Mouse (Mus musculus) liver, postnatal 0 days (tissue): Measurements from ENCODE around the gene Cox6a1. TPM values are rescaled to one million over a fixed set of nuclear protein-coding genes. Genes with fewer than 3 reads are reported as not detected.
"Not testable (repeated sequence)": the region's sequence is repeated elsewhere in the genome, so short reads cannot be mapped to it uniquely, and the experiment has no call there.

ENCODE experiments used
- ATAC-seq: fragments of 200-750 bp; cut with Nextera tagmentation; 2 replicates; pipeline ENCODE4 v1.8.0; 2017; ENCODE audit warnings: mild to moderate bottlenecking, moderate library complexity
- DNase-seq: peaks from one replicate; pipeline ENCODE4 v3.0.0-alpha.2; 2016
- H3K27ac ChIP-seq: fragments of 300-500 bp; sonication (generic); 2 replicates; pipeline ENCODE4 v1.5.1; 2014; ENCODE audit warnings: antibody characterized with exemption, moderate library complexity, mild to moderate bottlenecking, low read depth
- H3K27me3 ChIP-seq: fragments of 300-500 bp; sonication (generic); 2 replicates; pipeline ENCODE4 v1.6.1; 2014; ENCODE audit warnings: low read length, control low read depth, mixed read lengths; ENCODE audit not compliant: insufficient read depth
- H3K36me3 ChIP-seq: fragments of 300-500 bp; sonication (generic); replicated peaks from 2 replicates; pipeline ENCODE4 v1.6.1; 2014; ENCODE audit warnings: mild to moderate bottlenecking, control low read depth, low read length, moderate library complexity, mixed read lengths; ENCODE audit not compliant: insufficient read depth
- H3K4me1 ChIP-seq: fragments of 300-500 bp; sonication (generic); 2 replicates; pipeline ENCODE4 v1.6.1; 2014; ENCODE audit warnings: antibody characterized with exemption, mild to moderate bottlenecking, control low read depth; ENCODE audit not compliant: insufficient read depth
- H3K4me2 ChIP-seq: fragments of 300-500 bp; sonication (generic); 2 replicates; pipeline ENCODE4 v1.6.1; 2014; ENCODE audit warnings: low read depth, mild to moderate bottlenecking, low read length, moderate library complexity, mixed read lengths
- H3K4me3 ChIP-seq: fragments of 300-500 bp; sonication (generic); 2 replicates; pipeline ENCODE4 v1.5.1; 2014; ENCODE audit warnings: low read depth, low read length
- H3K9ac ChIP-seq: fragments of 300-500 bp; sonication (generic); replicated peaks from 2 replicates; pipeline ENCODE4 v1.6.1; 2014; ENCODE audit warnings: mild to moderate bottlenecking, moderate library complexity
- H3K9me3 ChIP-seq: fragments of 300-500 bp; sonication (generic); 2 replicates; pipeline ENCODE4 v1.6.1; 2016; ENCODE audit warnings: mild to moderate bottlenecking, control low read depth, low read length, mixed read lengths
- CTCF ChIP-seq: sonication (generic); IDR thresholded peaks from 2 replicates; pipeline ENCODE4 v1.5.1; 2016; ENCODE audit warnings: antibody characterized with exemption, low read depth
- EP300 ChIP-seq: IDR thresholded peaks from 2 replicates; pipeline ENCODE4 v1.6.1; 2016; ENCODE audit warnings: antibody characterized with exemption, low read depth, mild to moderate bottlenecking
- WGBS: fragments of 180-500 bp; shearing (Covaris S2); extraction: QIAGEN DNeasy Blood & Tissue Kit; methylation state at CpG from one replicate; pipeline ENCODE4 v1.1.7; 2014; ENCODE audit not compliant: insufficient replicate concordance; 5-methylcytosine and 5-hydroxymethylcytosine counted together
- polyA plus RNA-seq: library from polyadenylated mRNA; unstranded; fragments of >200 nt; fragmentation: Nextera tagmentation; extraction: Ambion mirVana; gene quantifications from 2 replicates; pipeline ENCODE4 v1.2.1, GENCODE M21; 2015

The Cox6a1 gene
- polyA plus RNA-seq, 1 experiment from 2014 or later: 952 TPM

- 47% methylated on average over 8 of the region's 9 CpGs for WGBS
- Histone ChIP-seq H3K36me3 (no peaks in the 10 kb centered on the region), H3K4me1 (no peaks in the 10 kb centered on the region), H3K4me2 (no peak overlapping the region), H3K27ac (no peak overlapping the region), H3K9ac (no peak overlapping the region), H3K9me3 (no peaks in the 10 kb centered on the region), H3K27me3 (peaks cover 14% of the 10 kb centered on the region; the same call in 1 of the 2 replicates), H3K4me3 (no peak overlapping the region)
- no peak for DNase-seq
- TF ChIP-seq EP300 (no peak), CTCF (no peak)
- no peak for ATAC-seq
Measured at GRCm38 (mm10) chr5:115391935-115392334, 43.2 kb upstream of the Cox6a1 start.

- not testable (repeated sequence) for H3K27ac ChIP-seq, H3K36me3 ChIP-seq, H3K9me3 ChIP-seq, H3K27me3 ChIP-seq, H3K9ac ChIP-seq, H3K4me1 ChIP-seq, H3K4me2 ChIP-seq, H3K4me3 ChIP-seq, ATAC-seq, DNase-seq
- WGBS: 60% methylated on average over 2 of the region's 2 CpGs
Measured at GRCm38 (mm10) chr5:115378882-115379281, 30.1 kb upstream of the Cox6a1 start.

DNA sequence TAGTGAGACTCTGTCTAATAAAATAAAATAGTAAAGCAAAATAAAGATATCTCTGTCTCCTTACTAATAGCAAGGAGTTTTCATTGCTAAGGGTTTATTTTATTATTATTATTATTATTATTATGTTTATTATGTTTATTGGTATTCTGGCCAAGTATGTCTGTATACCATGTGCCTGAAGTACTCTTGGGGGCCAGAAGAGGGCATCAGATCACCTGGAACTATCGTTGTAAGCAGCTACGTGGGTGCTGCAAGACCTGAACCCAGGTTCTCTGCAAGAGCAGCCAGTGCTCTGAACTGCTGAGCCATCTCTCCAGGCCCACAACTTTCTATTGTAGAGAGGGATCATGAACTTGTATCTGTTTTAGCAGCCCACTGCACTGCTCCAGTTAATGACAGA lies 26.7 kb upstream of the Cox6a1 start:
- Histone ChIP-seq H3K9ac (no peak overlapping the region), H3K4me2 (no peak overlapping the region), H3K27ac (no peak overlapping the region), H3K27me3 (peaks cover 14% of the 10 kb centered on the region; the same call in 1 of the 2 replicates), H3K36me3 (no peaks in the 10 kb centered on the region), H3K4me1 (no peaks in the 10 kb centered on the region), H3K9me3 (no peaks in the 10 kb centered on the region), H3K4me3 (no peak overlapping the region)
- no peak for TF ChIP-seq EP300
- TF ChIP-seq CTCF: peak; percentile 29; the same call in 1 of the 2 replicates
- ATAC-seq (no peak), DNase-seq (no peak)
- WGBS: 50% methylated on average over 2 of the region's 2 CpGs

DNA sequence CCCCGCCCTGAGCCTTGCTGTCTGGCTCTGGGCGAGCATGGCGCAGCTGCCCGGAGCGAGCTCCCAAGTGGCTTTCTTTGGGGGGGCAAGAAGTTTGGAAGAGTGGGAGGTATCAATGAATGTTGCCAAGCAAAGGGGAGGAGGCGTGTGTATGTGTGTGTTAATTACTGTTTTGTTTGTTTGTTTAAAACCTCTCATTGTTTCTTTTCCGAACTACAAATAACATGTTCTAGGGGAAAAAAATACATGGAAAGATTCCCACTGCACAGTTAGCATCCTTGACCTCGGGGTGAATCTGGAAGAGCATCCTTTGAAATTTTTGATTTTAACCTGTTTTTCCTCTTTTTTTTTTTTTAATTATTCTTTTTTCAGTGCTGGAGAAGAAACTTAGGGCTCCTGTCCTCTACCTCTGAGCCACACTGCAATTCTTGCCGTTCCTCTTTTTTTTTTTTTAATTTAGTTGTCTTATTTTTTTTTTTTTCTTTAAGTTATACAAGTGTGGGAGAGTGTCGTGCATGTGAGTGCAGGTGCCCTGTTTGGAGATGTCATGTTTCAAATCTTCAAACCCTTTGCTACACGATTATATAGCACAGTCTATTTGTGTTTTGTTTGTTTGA lies 25.5 kb upstream of the Cox6a1 start:
- ATAC-seq (no peak), DNase-seq (no peak)
- H3K4me1 ChIP-seq: no peaks in the 10 kb centered on the region
- 31% methylated on average over 11 of the region's 11 CpGs for WGBS
- TF ChIP-seq EP300 (no peak), CTCF (no peak)
- H3K27me3 ChIP-seq: peaks cover 14% of the 10 kb centered on the region; the same call in 1 of the 2 replicates
- H3K27ac ChIP-seq: no peak overlapping the region
- H3K9ac ChIP-seq: no peak overlapping the region
- H3K4me2 ChIP-seq: no peak overlapping the region
- H3K9me3 ChIP-seq: no peaks in the 10 kb centered on the region
- no peak overlapping the region for H3K4me3 ChIP-seq
- H3K36me3 ChIP-seq: no peaks in the 10 kb centered on the region

DNA sequence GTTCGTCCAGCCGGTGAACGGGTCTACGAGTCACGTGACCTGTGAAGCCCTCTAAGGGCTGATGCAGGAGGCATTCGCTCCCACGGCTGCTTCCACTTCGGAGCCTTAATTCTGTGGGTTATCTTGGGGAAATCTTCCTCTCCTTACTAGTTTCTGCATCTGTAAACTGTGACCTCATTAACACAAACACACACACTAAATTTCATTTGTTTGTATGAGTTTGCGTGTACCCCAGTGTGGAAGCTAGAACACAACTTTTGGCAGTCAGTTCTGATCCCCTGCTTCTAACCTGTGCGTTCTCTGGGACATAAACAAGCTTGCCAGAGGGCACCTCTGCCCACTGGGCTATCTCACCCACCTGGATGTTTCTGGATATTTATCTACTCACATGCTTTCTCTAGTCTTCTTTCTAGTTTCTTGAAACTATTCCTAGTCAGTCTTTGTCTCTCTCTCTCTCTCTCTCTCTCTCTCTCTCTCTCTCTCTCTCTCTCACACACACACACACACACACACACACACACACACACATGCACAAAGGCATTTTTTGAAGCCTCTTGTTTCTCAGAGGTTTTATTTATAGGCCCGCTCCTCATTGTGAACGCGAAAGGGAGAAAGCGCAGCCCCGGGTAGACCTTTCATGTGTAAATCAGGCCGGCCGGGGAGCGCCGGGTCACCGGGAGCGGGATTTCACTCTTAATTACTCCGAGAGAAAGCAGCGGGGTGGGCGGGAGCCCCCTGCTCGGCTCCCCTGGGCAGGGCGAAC lies 24.8 kb upstream of the Cox6a1 start:
- no peak overlapping the region for H3K4me3 ChIP-seq
- no peaks in the 10 kb centered on the region for H3K4me1 ChIP-seq
- no peak overlapping the region for H3K9ac ChIP-seq
- H3K36me3 ChIP-seq: no peaks in the 10 kb centered on the region
- no peak for DNase-seq
- H3K27me3 ChIP-seq: peaks cover 14% of the 10 kb centered on the region; the same call in 1 of the 2 replicates
- H3K9me3 ChIP-seq: no peaks in the 10 kb centered on the region
- no peak overlapping the region for H3K4me2 ChIP-seq
- H3K27ac ChIP-seq: no peak overlapping the region
- no peak for ATAC-seq
- WGBS: 28% methylated on average over 26 of the region's 26 CpGs
- TF ChIP-seq EP300 (no peak), CTCF (no peak)

DNA sequence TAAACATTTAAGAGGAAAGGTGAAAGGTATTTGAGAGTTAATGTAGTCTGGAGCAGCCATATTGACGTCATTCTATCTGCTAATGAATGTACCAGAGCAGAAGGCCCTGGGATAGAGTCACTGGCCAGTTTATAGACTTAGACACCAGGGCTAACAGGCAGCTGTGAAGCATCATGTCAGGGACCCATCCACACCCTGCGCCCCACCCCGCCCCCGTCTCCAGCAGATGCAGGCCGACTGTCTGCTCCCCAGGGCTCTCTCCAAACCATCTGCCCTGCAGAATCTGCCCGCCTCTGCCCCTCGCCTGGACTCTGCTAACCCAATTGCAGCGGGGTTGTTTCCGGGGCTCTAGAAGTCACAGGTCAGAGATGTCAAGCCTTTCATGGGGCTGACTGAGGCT lies 23.0 kb upstream of the Cox6a1 start:
- DNase-seq (no peak), ATAC-seq (no peak)
- TF ChIP-seq EP300: no peak
- TF ChIP-seq CTCF: no peak
- H3K27ac ChIP-seq: no peak overlapping the region
- no peak overlapping the region for H3K9ac ChIP-seq
- H3K36me3 ChIP-seq: no peaks in the 10 kb centered on the region
- peaks cover 14% of the 10 kb centered on the region; the same call in 1 of the 2 replicates for H3K27me3 ChIP-seq
- H3K9me3 ChIP-seq: no peaks in the 10 kb centered on the region
- no peak overlapping the region for H3K4me3 ChIP-seq
- H3K4me2 ChIP-seq: no peak overlapping the region
- no peaks in the 10 kb centered on the region for H3K4me1 ChIP-seq
- 59% methylated on average over 9 of the region's 9 CpGs for WGBS
